Mouse (Mus musculus) stomach, postnatal 0 days (tissue): ENCODE measurements at regions not wholly inside any gene's neighbourhood (a gene's known extent, or its start where the extent isn't known, plus 50 kb on each side); places are given as distances from the start of the nearest gene placed in this dataset.

Source experiments
- CTCF ChIP-seq: IDR thresholded peaks from 2 replicates; pipeline ENCODE4 v1.5.1; 2016; ENCODE audit warnings: antibody characterized with exemption, low read depth, mild to moderate bottlenecking, moderate library complexity
- EP300 ChIP-seq: optimal IDR thresholded peaks from 2 replicates; pipeline ENCODE3; 2016; ENCODE audit warnings: antibody characterized with exemption

GRCm38 (mm10) chr2:114723971-114724666 lies 69.4 kb upstream of the Dph6 start:
- TF ChIP-seq CTCF = no peak
- no peak for TF ChIP-seq EP300
